Mouse (Mus musculus) gastrocnemius, postnatal 4 days (tissue): ENCODE results near the gene Phldb3. TPM values are rescaled to one million over a fixed set of nuclear protein-coding genes. Genes with fewer than 3 reads are reported as not detected.
A peak's percentile ranks its signal among the peaks of the same experiment; 100 is the strongest.

Source experiments
- DNase-seq, 2 experiments: peaks; one replicate each; pipeline ENCODE4 v3.0.0; 2021 to 2022; ENCODE audit warnings: low spot score in 2 of 2, mixed read lengths in 2 of 2
- total RNA-seq, 2 experiments: library from RNA; stranded (reverse); gene quantifications; 2 replicates each; pipeline ENCODE4 v1.2.3; 2021

Phldb3 gene
- total RNA-seq, 2 experiments from 2014 or later, result 0.98 to 1.6 TPM

- DNase-seq, result peak; percentile 79 to 90
Measured at GRCm38 (mm10) chr7:24628685-24629610, 18.4 kb downstream of the Phldb3 start.

- no peak for DNase-seq
Measured at GRCm38 (mm10) chr7:24629672-24630071, 19.1 kb downstream of the Phldb3 start.

- no peak for DNase-seq
Measured at GRCm38 (mm10) chr7:24630116-24630880, 19.7 kb downstream of the Phldb3 start.

- DNase-seq, result no peak
Measured at GRCm38 (mm10) chr7:24636264-24636663, 25.7 kb downstream of the Phldb3 start, which contains the start of gene Lypd3. TSS of gene Lypd3 (plus strand) at chr7:24636550.

- DNase-seq, result no peak
Measured at GRCm38 (mm10) chr7:24637046-24637445, 26.5 kb downstream of the Phldb3 start.

GRCm38 (mm10) chr7:24638026-24638856, 27.7 kb downstream of the Phldb3 start:
- no peak for DNase-seq

GRCm38 (mm10) chr7:24640450-24640849, 29.9 kb downstream of the Phldb3 start:
- no peak for DNase-seq

- DNase-seq, result peak in 1 of 2 experiments; percentile 62
Measured at GRCm38 (mm10) chr7:24642491-24642890, 31.9 kb downstream of the Phldb3 start.

- DNase-seq, result no peak
Measured at GRCm38 (mm10) chr7:24644492-24644891, 33.9 kb downstream of the Phldb3 start.

- DNase-seq, result no peak
Measured at GRCm38 (mm10) chr7:24644996-24645395, 34.4 kb downstream of the Phldb3 start.

GRCm38 (mm10) chr7:24646486-24646885, 35.9 kb downstream of the Phldb3 start:
- DNase-seq, result no peak

- peak in 1 of 2 experiments; percentile 51 for DNase-seq
Measured at GRCm38 (mm10) chr7:24653681-24654080, 43.1 kb downstream of the Phldb3 start.

GRCm38 (mm10) chr7:24659737-24660357, 49.3 kb downstream of the Phldb3 start:
- DNase-seq, result no peak

GRCm38 (mm10) chr7:24661118-24661904, 50.7 kb downstream of the Phldb3 start:
- no peak for DNase-seq

GRCm38 (mm10) chr7:24662575-24662974, 52.0 kb downstream of the Phldb3 start:
- DNase-seq, result peak in 1 of 2 experiments; percentile 46

- no peak for DNase-seq
Measured at GRCm38 (mm10) chr7:24664301-24664700, 53.7 kb downstream of the Phldb3 start.

GRCm38 (mm10) chr7:24664959-24665358, 54.4 kb downstream of the Phldb3 start:
- DNase-seq, result no peak

GRCm38 (mm10) chr7:24671944-24672439, 61.4 kb downstream of the Phldb3 start:
- DNase-seq, result no peak

GRCm38 (mm10) chr7:24676575-24676974, 66.0 kb downstream of the Phldb3 start, which contains the start of gene Tex101:
TSS of gene Tex101 (minus strand) at chr7:24676675.
- DNase-seq, result no peak
